Mouse (Mus musculus): ENCODE measurements around the gene Terf2.

DNA sequence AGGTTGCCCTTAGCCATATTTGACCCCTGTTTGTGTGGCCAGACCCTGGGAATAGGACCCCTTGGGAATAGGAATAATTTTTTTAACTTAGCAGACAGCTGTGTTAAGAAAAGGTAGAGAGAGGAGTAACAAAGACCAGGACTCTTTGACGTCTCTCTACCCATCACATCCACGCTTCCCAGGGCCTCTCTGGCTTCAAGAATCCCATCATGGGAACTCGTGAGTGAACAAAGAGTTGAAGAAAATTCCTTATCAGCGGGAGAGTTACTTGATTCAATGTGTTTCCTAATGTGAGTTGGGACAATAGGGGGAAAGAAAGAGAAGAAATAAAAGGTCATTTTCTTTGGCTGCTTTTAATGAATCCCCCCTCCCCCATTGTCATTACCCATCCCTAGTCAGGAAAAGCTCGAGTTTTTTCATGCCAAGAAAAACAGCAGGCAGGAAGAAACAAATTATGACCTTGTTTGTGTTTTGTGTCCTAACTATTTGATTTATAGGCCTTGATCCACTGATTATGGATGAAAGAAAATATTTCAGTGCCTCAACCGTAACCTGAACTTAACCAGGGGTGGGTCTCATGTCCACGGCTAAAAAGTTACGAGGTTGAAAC, 39.8 kb upstream of the Terf2 start:
- TF ChIP-seq TAL1 (IDR thresholded peaks at IDR 0.05; ENCODE audit: low read length) (no peak), GATA1 (IDR thresholded peaks at IDR 0.05; ENCODE audit: low read length) (no peak)

Measured in erythroblast, embryonic 14.5 days (primary cell).